Mouse (Mus musculus) heart, embryonic 10.5 days (tissue): ENCODE results near the gene Slc2a4. TPM values are rescaled to one million over a fixed set of nuclear protein-coding genes. Genes with fewer than 3 reads are reported as not detected.
"Not testable (repeated sequence)": the region's sequence is repeated elsewhere in the genome, so short reads cannot be mapped to it uniquely, and the experiment has no call there.

Source experiments
- DNase-seq: peaks from one replicate; pipeline ENCODE4 v3.0.0-alpha.2; 2017; ENCODE audit warnings: low spot score
- H3K27ac ChIP-seq: fragments of 300-500 bp; sonication (generic); 2 replicates; pipeline ENCODE4 v1.5.1; 2016; ENCODE audit warnings: mild to moderate bottlenecking
- H3K27me3 ChIP-seq: fragments of 300-500 bp; sonication (generic); 2 replicates; pipeline ENCODE4 v1.6.1; 2016; ENCODE audit warnings: mild to moderate bottlenecking; ENCODE audit not compliant: poor library complexity, insufficient read depth, severe bottlenecking
- H3K36me3 ChIP-seq: fragments of 300-500 bp; sonication (generic); 2 replicates; pipeline ENCODE4 v1.6.1; 2016; ENCODE audit warnings: mild to moderate bottlenecking, moderate library complexity
- H3K4me1 ChIP-seq: fragments of 300-500 bp; sonication (generic); 2 replicates; pipeline ENCODE4 v1.6.1; 2016; ENCODE audit warnings: mild to moderate bottlenecking
- H3K4me3 ChIP-seq: fragments of 300-500 bp; sonication (generic); 2 replicates; pipeline ENCODE4 v1.5.1; 2016; ENCODE audit warnings: mild to moderate bottlenecking, moderate library complexity
- H3K9me3 ChIP-seq: fragments of 300-500 bp; sonication (generic); 2 replicates; pipeline ENCODE4 v1.6.1; 2016; ENCODE audit warnings: mild to moderate bottlenecking, moderate library complexity
- WGBS: fragments of 180-500 bp; shearing (Covaris S2); methylation state at CpG from one replicate; pipeline ENCODE4 v1.1.7; 2016; 5-methylcytosine and 5-hydroxymethylcytosine counted together
- polyA plus RNA-seq: library from polyadenylated mRNA; unstranded; fragments of >200 nt; fragmentation: Nextera tagmentation; extraction: Ambion mirVana; gene quantifications from 2 replicates; pipeline ENCODE4 v1.2.1, GENCODE M21; 2016

Gene Slc2a4
- polyA plus RNA-seq, 1 experiment from 2014 or later = 17.8 TPM

DNA sequence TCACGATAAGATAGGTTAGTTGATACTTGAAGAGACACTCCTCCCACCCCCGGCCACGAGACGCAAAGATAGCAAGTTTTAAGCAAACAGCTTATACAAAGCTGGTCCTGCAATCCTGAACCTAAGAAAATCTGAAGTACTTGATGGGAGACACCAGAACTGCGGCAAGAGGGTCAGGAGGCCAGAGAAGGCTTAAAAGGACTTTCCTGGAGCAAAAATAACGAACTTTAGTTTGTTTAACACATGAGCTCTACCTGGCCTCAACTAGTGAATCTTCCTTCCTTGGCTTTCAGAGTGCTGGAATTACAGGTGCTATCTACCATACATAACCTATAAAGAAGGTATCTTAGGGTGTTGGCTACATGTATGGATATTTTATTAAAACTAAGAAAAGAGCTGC, 13.3 kb downstream of the Slc2a4 start:
- 20% methylated on average over 6 of the region's 6 CpGs for WGBS
- Histone ChIP-seq H3K36me3 (no peaks in the 10 kb centered on the region), H3K4me3 (peak overlapping the region; percentile 77; the same call in 1 of the 2 replicates), H3K9me3 (no peaks in the 10 kb centered on the region), H3K27ac (no peak overlapping the region), H3K27me3 (peaks cover 48% of the 10 kb centered on the region), H3K4me1 (peaks cover 36% of the 10 kb centered on the region)
- DNase-seq = no peak

DNA sequence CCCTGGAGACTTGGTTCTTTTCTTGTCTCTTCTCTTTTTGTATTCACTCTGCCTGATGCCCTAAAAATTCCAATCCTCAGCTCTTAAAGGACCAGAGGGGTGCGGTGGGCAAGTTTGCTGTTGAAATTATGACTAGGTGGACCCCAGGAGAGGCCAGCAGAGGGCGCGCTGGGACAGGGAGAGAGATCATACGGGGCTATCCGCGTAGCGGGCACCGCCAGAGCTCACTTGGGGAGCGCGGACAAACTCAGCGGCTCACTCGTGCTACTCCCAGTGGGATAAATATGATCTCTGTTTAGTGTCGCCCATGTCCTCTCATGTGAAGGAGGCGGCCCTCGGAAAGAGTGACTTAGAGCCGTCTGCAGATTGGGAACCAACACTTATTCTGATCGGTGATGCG, 13.8 kb downstream of the Slc2a4 start:
- Histone ChIP-seq H3K27ac (0 out of 2 replicates have a peak overlapping the region, but pooled peaks have one; percentile 22), H3K36me3 (no peaks in the 10 kb centered on the region), H3K4me3 (peak overlapping the region; percentile 77), H3K27me3 (peaks cover 43% of the 10 kb centered on the region), H3K4me1 (peaks cover 36% of the 10 kb centered on the region), H3K9me3 (no peaks in the 10 kb centered on the region)
- WGBS = 1% methylated on average over 18 of the region's 18 CpGs
- peak; percentile 95 for DNase-seq

DNA sequence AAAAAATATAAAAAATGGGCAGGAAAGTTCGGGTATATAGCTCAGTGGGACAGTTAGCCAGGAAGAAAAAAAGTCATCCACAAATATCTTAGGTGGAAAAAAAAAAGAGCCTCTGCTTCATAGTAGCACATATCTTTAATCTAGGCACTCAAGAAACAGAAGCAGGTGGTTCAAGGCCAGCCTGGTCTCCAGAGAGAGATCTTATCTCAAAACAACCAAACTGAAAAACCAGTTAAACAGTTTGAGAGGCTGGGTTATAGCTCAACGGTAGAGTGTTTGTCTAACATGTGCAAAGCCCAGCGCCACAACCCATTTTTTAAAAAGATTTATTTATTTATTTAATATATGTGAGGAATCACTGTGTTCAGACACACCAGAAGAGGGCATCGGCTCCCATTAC, 14.9 kb downstream of the Slc2a4 start:
- 71% methylated on average over 4 of the region's 4 CpGs for WGBS
- Histone ChIP-seq H3K4me1 (peaks cover 36% of the 10 kb centered on the region), H3K36me3 (no peaks in the 10 kb centered on the region), H3K4me3 (no peak overlapping the region), H3K27me3 (peaks cover 32% of the 10 kb centered on the region), H3K27ac (no peak overlapping the region), H3K9me3 (no peaks in the 10 kb centered on the region)
- no peak for DNase-seq

DNA sequence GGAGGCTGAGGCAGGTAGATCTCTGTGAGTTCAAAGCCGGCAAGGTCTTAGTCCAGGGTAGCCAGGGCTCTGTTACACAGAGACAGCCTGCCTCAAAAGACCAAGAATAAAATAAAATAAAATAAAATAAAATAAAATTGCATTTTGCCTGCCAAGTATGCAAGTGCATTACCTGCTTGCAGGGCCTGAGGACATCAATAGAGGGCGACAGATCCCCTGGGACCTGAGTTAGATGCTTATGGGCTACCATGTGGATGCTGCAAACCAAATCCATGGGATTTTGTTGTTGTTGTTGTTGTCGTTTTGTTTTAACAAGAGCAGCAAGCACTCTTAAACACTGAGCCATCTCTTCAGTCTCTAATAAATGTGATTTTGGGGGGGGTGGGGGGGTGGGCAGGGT, 15.7 kb downstream of the Slc2a4 start:
- H3K27ac ChIP-seq = no peak overlapping the region
- H3K4me1 ChIP-seq = peaks cover 28% of the 10 kb centered on the region
- no peaks in the 10 kb centered on the region for H3K9me3 ChIP-seq
- no peaks in the 10 kb centered on the region for H3K36me3 ChIP-seq
- 38% methylated on average over 3 of the region's 3 CpGs for WGBS
- no peak overlapping the region for H3K4me3 ChIP-seq
- DNase-seq = no peak
- H3K27me3 ChIP-seq = peaks cover 24% of the 10 kb centered on the region

DNA sequence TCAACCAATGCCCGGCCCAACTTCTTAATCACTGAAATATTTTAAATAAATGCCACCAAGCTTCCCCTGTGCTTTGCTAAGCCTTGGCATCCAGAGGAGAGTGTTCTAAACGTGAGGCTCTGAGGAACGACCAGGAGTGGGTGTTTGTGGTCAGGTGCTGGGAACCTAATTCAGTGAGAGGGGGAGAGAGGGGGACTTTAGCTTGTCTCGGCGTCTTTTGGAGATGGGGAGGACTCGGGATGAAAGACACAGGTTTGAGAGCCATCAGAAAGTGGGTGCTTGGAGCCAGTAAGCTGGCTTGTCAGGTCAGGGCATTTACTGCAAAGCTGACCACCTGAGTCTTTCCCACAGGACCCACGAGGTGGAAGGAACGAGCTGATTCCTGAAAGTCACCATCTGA, 16.2 kb downstream of the Slc2a4 start:
- no peak overlapping the region for H3K4me3 ChIP-seq
- DNase-seq = no peak
- 66% methylated on average over 8 of the region's 8 CpGs for WGBS
- H3K36me3 ChIP-seq = no peaks in the 10 kb centered on the region
- H3K4me1 ChIP-seq = peaks cover 23% of the 10 kb centered on the region
- H3K9me3 ChIP-seq = no peaks in the 10 kb centered on the region
- H3K27ac ChIP-seq = no peak overlapping the region
- peaks cover 19% of the 10 kb centered on the region for H3K27me3 ChIP-seq

DNA sequence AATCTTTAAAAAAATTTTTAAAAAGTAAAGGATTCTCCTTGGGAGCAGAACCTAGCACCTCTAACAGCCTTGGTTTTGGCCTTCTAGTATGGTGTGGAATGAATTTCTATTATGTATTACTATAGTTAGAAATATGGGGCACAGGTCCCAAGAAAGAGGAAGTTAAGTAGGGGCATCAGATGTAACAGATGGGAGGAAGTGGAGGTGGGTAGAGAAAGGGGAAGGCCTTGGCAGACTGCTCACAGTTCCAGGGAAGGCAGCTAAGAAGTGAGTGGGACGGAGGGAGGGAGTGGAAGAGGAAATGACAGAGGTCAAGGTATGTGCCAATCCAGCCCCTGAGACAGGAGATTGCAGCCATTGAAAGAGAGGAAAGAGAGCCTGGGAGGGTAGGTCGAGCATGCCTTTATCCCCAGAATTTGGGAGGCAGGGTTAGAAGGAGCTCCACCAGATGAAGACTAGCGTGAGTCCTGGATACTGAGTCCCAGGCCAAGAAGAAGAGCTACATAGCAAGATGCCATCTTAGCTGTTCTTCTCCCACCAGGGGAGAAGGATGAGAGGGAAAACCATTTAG, 16.9 kb downstream of the Slc2a4 start:
- WGBS = 60% methylated on average over 3 of the region's 3 CpGs
- no peak for DNase-seq
- Histone ChIP-seq H3K4me3 (no peak overlapping the region), H3K27ac (no peak overlapping the region), H3K9me3 (no peaks in the 10 kb centered on the region), H3K4me1 (peaks cover 17% of the 10 kb centered on the region), H3K27me3 (peaks cover 12% of the 10 kb centered on the region), H3K36me3 (no peaks in the 10 kb centered on the region)

DNA sequence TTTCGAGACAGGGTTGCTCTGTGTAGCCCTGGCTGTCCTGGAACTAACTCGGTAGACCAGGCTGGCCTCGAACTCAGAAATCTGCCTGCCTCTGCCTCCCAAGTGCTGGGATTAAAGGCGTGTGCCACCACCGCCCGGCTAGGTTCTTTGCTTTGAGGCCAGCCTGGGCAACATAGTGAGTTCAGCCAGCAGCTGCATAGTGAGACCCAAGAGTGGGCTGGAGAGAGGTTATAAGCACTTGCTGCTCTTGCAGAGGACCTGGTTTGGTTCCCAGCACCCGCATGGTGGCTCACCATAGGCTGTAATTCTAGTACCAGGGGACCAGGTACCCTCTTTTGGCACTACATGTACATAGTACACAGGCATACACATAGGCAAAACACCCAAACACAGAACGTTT, 17.8 kb downstream of the Slc2a4 start:
- WGBS = 81% methylated on average over 8 of the region's 8 CpGs
- not testable (repeated sequence) for H3K27me3 ChIP-seq

DNA sequence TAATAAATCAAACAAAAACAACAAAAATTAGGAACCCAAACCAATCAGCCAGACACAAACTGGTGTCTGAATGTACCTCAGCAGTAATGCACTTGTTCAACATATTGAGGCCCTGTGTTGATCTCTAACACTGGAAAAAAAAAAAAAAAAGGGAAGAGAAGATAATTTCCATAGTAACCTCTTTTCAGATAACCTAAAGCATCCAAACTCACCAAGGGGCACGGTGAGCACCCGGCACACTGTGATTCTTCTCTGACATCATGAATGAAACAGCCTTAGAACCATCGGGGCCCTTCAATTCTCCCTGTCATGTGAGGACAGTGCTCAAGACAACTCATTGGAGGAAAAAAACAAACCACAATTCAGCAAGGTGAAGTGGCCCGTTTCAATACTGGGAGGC, 18.3 kb downstream of the Slc2a4 start:
- H3K27ac ChIP-seq = no peak overlapping the region
- peaks cover under 1% of the 10 kb centered on the region; the same call in 1 of the 2 replicates for H3K27me3 ChIP-seq
- H3K4me1 ChIP-seq = peaks cover 7% of the 10 kb centered on the region; the same call in 1 of the 2 replicates
- DNase-seq = no peak
- H3K9me3 ChIP-seq = no peaks in the 10 kb centered on the region
- WGBS = 19% methylated on average over 4 of the region's 4 CpGs
- H3K4me3 ChIP-seq = no peak overlapping the region
- H3K36me3 ChIP-seq = no peaks in the 10 kb centered on the region

More for the DNA sequence above, 17.8 kb downstream of the Slc2a4 start:
- not testable (repeated sequence) for H3K27ac ChIP-seq, H3K36me3 ChIP-seq, H3K4me3 ChIP-seq, H3K4me1 ChIP-seq, DNase-seq, H3K9me3 ChIP-seq

DNA sequence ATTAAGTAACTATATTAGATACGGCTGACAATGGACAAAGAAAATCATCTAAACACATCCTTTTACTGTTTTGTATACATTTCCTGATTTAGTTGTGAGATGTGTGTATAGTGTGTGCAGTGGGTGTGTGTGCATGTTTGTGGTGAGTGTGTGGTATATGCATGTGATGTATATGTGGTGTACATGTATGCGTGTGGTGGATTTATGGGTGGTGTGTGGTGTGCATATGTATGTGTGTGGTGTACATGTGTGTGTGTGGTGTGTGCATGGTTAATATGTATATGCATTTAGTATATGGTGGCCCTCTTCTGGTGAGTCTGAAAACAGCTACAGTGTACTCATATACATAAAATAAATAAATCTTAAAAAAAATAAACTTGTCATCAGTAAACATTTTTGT, 20.5 kb downstream of the Slc2a4 start:
- 0 out of 2 replicates have a peak, but pooled peaks cover under 1% of the 10 kb centered on the region for H3K4me1 ChIP-seq
- 92% methylated on average over 2 of the region's 2 CpGs for WGBS
- no peaks in the 10 kb centered on the region for H3K36me3 ChIP-seq
- no peak overlapping the region for H3K4me3 ChIP-seq
- no peak overlapping the region for H3K27ac ChIP-seq
- H3K27me3 ChIP-seq = no peaks in the 10 kb centered on the region
- H3K9me3 ChIP-seq = no peaks in the 10 kb centered on the region
- no peak for DNase-seq

DNA sequence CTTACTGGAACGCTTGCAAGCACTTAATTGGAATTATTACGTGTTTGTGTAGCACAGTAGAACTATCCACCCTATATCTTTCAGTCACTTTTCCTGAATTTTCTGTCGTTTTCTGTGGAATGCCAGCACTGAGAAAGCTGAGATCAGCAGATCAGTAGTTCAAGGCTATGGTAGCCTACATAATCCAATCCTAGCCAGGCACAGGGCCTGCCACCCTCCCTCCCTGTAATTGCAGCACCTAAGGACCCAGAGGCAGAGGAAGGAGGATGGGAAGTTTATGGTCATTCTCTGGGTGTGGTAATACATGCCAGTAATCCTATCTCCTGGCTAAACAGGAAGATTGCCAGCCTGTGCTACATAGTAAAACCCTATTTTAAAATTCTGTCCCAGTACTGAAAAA, 25.2 kb downstream of the Slc2a4 start:
- peaks cover 19% of the 10 kb centered on the region for H3K36me3 ChIP-seq
- no peaks in the 10 kb centered on the region for H3K9me3 ChIP-seq
- H3K4me3 ChIP-seq = peak overlapping the region; percentile 85
- WGBS = 69% methylated on average over 3 of the region's 3 CpGs
- DNase-seq = no peak
- peaks cover 17% of the 10 kb centered on the region for H3K4me1 ChIP-seq
- peak overlapping the region; percentile 97; the same call in 1 of the 2 replicates for H3K27ac ChIP-seq
- no peaks in the 10 kb centered on the region for H3K27me3 ChIP-seq

DNA sequence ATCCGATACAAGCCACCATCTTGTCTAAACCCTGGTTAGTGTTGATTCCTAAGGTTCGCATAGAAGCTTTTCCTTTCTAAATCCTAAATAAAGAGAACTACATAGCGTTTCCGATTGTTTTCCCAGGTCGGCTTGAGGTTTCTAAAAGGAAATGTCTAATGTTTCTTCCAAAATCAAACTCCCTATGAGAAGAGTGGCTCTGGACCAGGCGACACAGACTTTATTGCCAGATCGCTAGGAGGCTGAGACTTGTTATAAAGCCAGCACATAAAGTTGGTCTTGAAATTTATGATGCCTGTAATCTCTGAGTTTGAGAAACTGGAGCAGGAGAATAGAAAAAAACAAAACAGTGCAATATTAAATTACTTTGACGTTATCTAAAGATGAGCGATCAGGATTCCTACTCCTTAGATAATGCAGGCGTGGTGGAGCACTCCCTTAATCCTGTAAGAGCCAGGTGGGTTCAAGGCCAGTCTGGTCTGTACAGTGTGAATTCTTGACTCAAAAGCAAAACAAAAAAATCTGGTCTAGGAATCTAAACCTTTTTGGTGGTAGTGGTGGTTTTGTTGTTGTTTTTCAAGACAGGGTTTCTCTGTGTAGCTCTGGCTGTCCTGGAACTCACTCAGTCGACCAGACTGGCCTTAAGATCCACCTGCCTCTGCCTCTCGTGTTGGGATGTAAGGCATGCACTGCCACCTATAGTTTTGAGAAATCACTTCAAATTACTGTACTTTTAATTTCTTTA, 25.8 kb downstream of the Slc2a4 start:
- H3K4me1 ChIP-seq = peaks cover 19% of the 10 kb centered on the region
- no peaks in the 10 kb centered on the region for H3K27me3 ChIP-seq
- no peaks in the 10 kb centered on the region for H3K9me3 ChIP-seq
- 6% methylated on average over 12 of the region's 12 CpGs for WGBS
- H3K4me3 ChIP-seq = peak overlapping the region; percentile 85
- peak overlapping the region; percentile 97 for H3K27ac ChIP-seq
- peaks cover 25% of the 10 kb centered on the region for H3K36me3 ChIP-seq
- no peak for DNase-seq

DNA sequence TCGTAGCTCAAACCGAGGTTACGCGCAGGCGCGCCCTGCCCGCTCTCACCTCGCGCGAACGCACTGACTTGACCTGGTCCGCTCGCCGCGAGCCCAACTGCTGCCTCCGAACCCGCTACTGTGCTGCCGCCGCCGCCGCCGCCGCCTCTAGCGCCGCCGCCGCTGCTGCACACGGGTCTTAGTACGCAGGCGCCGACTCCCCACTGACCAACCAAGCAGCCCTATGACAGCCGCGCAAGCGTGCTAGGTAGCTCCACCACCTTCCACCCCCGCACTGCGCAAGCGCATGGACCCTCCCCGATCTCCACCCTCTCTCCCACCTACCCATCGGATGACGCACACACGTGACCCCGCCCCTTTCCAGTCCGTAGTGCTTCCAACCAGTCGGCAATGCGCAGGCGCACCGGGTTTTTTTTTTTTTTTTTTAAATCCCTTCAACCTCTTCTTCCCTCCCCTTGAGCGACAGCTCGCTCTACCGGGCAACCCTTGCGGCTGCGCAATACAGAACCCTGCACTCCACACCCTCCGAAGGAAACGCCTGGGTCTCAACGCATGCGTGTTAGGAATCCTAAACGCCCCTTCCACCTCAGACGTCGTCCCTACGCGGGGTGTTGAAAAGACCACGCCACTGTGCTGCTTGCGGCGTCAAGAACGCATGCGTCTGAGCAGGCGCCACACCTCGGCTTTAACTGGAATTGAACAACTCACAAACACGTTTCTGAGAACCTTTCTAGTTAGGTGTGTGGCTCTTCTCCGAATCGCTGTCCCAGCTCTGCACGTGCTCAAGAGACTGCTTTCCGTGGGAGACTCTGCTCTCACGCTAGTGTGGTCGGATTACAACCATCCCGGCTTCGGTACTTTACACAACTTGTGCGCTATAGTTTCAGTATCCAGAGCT, 26.6 kb downstream of the Slc2a4 start, which contains the start of gene Eif5a:
Gene Eif5a (minus strand): TSS at position 845 of the 898 bp plus-strand sequence.
- H3K9me3 ChIP-seq = no peaks in the 10 kb centered on the region
- H3K4me3 ChIP-seq = peak within 1 kb of the TSS; percentile 85
- under 1% methylated on average over 78 of the region's 78 CpGs for WGBS
- DNase-seq = peak; percentile 100
- peaks cover 33% of the 10 kb centered on the region for H3K36me3 ChIP-seq
- peak within 1 kb of the TSS; percentile 97 for H3K27ac ChIP-seq
- no peaks in the 10 kb centered on the region for H3K27me3 ChIP-seq
- peaks cover 27% of the 10 kb centered on the region for H3K4me1 ChIP-seq
